Mouse (Mus musculus): ENCODE data around the gene Ms4a4a. TPM values are rescaled to one million over a fixed set of nuclear protein-coding genes. Genes with fewer than 3 reads are reported as not detected.
"Not testable (repeated sequence)": the region's sequence is repeated elsewhere in the genome, so short reads cannot be mapped to it uniquely, and the experiment has no call there.

Ms4a4a gene
- polyA plus RNA-seq, 1 experiment, result not detected

DNA sequence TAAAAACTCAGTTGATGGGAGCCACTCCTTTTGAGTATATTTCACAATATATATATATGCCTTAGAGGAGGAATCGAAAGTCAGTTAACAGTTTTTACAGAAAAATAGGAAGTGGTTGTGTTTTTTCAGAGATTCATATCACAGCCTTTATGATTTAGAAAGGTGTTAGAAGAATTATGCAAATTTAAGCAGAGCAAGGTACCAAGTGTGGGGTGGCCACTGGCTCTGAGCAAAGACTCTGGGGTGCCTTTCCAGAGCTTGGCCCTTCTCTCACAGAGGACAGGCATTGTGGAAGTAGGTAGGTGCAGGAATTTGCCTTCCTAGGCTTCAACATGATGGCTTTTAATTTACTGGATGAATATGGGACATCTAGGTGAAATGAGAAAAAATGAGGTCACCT, 36.3 kb downstream of the Ms4a4a start:
- Histone ChIP-seq H3K4me3 (no peak overlapping the region), H3ac (ENCODE audit: control insufficient read depth, insufficient read length) (no peak overlapping the region), H3K36me3 (ENCODE audit: control insufficient read depth, insufficient read depth) (no peaks in the 10 kb centered on the region), H3K79me2 (ENCODE audit: control insufficient read depth, insufficient read depth) (no peaks in the 10 kb centered on the region), H3K27me3 (ENCODE audit: control insufficient read depth, insufficient read depth, insufficient read length) (no peaks in the 10 kb centered on the region), H3K4me2 (ENCODE audit: low read depth) (no peak overlapping the region)
- TF ChIP-seq MAX (IDR thresholded peaks at IDR 0.05; ENCODE audit: low read depth) (no peak), REST (IDR thresholded peaks at IDR 0.05; ENCODE audit: insufficient read depth, insufficient read length) (no peak), MYOD1 (IDR thresholded peaks at IDR 0.05; ENCODE audit: control insufficient read depth in 1 of 3, insufficient read length in 2 of 3, low read depth in 2 of 3) (no peak)

DNA sequence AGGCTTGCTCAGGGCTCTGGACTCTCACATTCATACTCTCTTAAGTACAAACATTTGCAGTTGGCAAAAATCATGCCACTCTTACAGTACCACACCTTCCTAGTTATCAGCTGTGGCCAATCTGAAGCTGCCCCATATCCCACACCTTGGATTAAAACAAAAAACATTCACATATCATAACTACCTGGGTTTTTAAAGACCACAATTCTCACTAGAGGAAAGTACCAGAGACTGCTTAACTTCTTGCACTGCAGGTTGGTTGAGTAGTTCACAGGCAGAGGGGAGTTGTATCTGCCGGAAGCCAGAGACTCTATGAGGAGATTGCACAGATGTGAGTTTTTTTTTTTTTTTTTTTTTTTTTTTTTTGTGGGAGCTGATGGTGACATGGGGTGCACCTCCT, 38.8 kb downstream of the Ms4a4a start:
- Histone ChIP-seq H3K4me2 (ENCODE audit: low read depth) (no peak overlapping the region), H3K27me3 (ENCODE audit: control insufficient read depth, insufficient read depth, insufficient read length) (no peaks in the 10 kb centered on the region), H3K36me3 (ENCODE audit: control insufficient read depth, insufficient read depth) (no peaks in the 10 kb centered on the region), H3K79me2 (ENCODE audit: control insufficient read depth, insufficient read depth) (no peaks in the 10 kb centered on the region), H3ac (ENCODE audit: control insufficient read depth, insufficient read length) (no peak overlapping the region), H3K4me3 (no peak overlapping the region)
- TF ChIP-seq SRF (IDR thresholded peaks at IDR 0.05; ENCODE audit: control insufficient read depth, insufficient read length, low read depth) (no peak), CEBPB (IDR thresholded peaks at IDR 0.05; ENCODE audit: insufficient read depth, poor library complexity, severe bottlenecking) (no peak), MYOD1 (IDR thresholded peaks at IDR 0.05; ENCODE audit: control insufficient read depth in 1 of 3, insufficient read length in 2 of 3, low read depth in 2 of 3) (no peak), TCF3 (IDR thresholded peaks at IDR 0.05; ENCODE audit: insufficient read length, low read depth) (no peak), POLR2AphosphoS2 (IDR thresholded peaks at IDR 0.05; ENCODE audit: insufficient read length, low read depth) (no peak), POLR2A (IDR thresholded peaks at IDR 0.05; ENCODE audit: insufficient read length, low read depth) (no peak)

DNA sequence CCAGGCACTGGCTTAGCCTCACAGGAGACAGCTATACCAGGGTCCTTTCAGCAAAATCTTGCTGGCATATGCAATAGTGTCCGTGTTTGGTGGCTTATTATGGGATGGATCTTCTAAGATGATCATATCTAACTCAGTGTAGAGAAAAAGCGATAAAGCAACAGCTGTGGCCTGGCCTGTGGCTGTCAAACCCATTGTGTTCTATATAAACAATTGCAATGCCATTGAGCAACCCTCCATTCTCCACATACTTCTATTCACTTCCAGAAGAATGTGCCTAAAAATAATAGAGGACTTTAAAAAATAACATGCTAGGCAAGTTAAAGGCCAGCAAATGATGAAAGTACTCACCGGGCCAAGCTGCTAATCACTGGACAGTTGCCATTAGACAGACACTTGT, 40.3 kb downstream of the Ms4a4a start:
- TF ChIP-seq MAX (IDR thresholded peaks at IDR 0.05; ENCODE audit: low read depth) (no peak), MYOD1 (IDR thresholded peaks at IDR 0.05; ENCODE audit: control insufficient read depth in 1 of 3, insufficient read length in 2 of 3, low read depth in 2 of 3) (no peak)
- Histone ChIP-seq H3K27me3 (ENCODE audit: control insufficient read depth, insufficient read depth, insufficient read length) (no peaks in the 10 kb centered on the region), H3K4me3 (no peak overlapping the region), H3ac (ENCODE audit: control insufficient read depth, insufficient read length) (no peak overlapping the region), H3K36me3 (ENCODE audit: control insufficient read depth, insufficient read depth) (no peaks in the 10 kb centered on the region), H3K4me2 (ENCODE audit: low read depth) (no peak overlapping the region), H3K79me2 (ENCODE audit: control insufficient read depth, insufficient read depth) (no peaks in the 10 kb centered on the region)

DNA sequence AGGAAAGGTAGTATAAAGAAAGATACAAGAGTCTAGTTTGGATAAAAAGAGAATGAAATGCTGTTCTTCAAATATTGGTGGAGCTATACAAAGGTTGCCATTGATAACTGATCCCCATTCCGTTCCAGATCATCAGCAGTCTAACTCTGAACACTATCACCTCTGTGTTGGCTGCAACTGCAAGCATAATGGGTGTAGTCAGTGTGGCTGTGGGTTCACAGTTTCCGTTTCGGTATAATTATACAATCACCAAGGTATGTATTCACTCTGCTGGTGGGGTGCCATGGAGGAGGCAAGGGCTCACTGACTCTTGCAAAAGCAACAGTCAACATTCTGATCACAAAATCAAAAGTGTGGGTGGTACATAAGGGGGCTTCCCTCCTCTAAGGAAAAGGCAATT, 43.5 kb downstream of the Ms4a4a start:
- not testable (repeated sequence) for H3K79me2 ChIP-seq (ENCODE audit: control insufficient read depth, insufficient read depth); H3ac ChIP-seq (ENCODE audit: control insufficient read depth, insufficient read length); H3K36me3 ChIP-seq (ENCODE audit: control insufficient read depth, insufficient read depth); H3K27me3 ChIP-seq (ENCODE audit: control insufficient read depth, insufficient read depth, insufficient read length); H3K4me2 ChIP-seq (ENCODE audit: low read depth); H3K4me3 ChIP-seq

DNA sequence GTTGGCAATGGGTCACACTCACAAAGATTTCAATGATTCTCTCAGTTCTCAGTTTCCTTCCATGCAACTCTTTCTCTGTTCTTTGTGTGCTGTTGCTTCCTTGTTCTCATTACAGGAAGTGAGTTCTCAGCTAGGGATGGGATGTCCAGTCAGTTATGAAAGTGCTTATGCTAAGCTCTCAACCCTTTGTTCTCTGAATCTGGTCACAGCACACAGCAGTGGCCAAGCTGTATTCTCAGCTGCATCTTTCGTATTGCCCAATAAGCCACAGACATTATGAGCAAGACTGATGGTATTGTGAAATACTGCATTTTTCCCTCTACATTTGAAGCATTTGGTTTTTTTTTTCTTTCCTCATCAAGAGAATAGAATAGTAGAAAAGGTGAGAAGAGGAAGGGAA, 55.9 kb downstream of the Ms4a4a start:
- not testable (repeated sequence) for H3K4me2 ChIP-seq (ENCODE audit: low read depth); H3ac ChIP-seq (ENCODE audit: control insufficient read depth, insufficient read length); H3K79me2 ChIP-seq (ENCODE audit: control insufficient read depth, insufficient read depth); H3K36me3 ChIP-seq (ENCODE audit: control insufficient read depth, insufficient read depth); H3K27me3 ChIP-seq (ENCODE audit: control insufficient read depth, insufficient read depth, insufficient read length); H3K4me3 ChIP-seq

DNA sequence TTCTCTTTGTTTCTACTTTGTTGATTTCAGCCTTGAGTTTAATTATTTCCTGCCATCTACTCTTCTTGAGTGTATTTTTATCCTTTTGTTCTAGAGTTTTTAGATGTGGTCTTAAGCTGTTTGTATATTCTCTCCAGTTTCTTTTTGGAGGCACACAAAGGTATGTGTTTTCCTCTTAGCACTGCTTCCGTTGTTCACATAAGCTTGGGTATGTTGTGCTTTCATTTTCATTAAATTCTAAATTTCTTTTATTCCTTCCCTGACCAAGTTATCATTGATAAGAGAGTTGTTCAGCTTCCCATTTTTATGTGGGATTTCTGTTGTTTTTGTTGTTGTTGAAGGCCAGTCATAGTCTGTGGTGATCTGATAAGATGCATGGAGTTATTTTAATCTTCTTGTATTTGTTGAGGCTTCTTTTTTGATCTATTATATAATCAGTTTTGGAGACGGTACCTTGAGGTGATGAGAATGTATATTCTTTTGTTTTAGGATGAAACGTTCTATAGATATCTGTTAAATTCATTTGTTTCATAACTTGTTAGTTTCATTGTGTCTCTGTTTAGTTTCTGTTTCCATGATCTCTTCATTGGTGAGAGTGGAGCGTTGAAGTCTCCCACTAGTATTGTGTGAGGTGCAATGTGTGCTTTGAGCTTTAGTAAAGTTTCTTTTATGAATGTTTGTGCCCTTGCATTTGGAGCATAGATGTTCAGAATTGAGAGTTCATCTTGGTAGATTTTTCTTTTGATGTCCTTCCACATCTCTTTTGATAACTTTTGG, 59.9 kb downstream of the Ms4a4a start:
- TF ChIP-seq E2F4 (IDR thresholded peaks at IDR 0.05; ENCODE audit: insufficient read depth) (no peak), CEBPB (IDR thresholded peaks at IDR 0.05; ENCODE audit: insufficient read depth, poor library complexity, severe bottlenecking) (no peak), TCF12 (IDR thresholded peaks at IDR 0.05; ENCODE audit: insufficient read depth, poor library complexity, severe bottlenecking) (no peak), TCF3 (IDR thresholded peaks at IDR 0.05; ENCODE audit: insufficient read length, low read depth) (no peak), POLR2AphosphoS2 (IDR thresholded peaks at IDR 0.05; ENCODE audit: insufficient read length, low read depth) (no peak), MYOD1 (IDR thresholded peaks at IDR 0.05; ENCODE audit: control insufficient read depth in 1 of 3, insufficient read length in 2 of 3, low read depth in 2 of 3) (no peak), SRF (IDR thresholded peaks at IDR 0.05; ENCODE audit: control insufficient read depth, insufficient read length, low read depth) (no peak), MAX (IDR thresholded peaks at IDR 0.05; ENCODE audit: low read depth) (no peak), USF1 (IDR thresholded peaks at IDR 0.05; ENCODE audit: low read depth) (no peak), POLR2A (IDR thresholded peaks at IDR 0.05; ENCODE audit: insufficient read length, low read depth) (no peak), REST (IDR thresholded peaks at IDR 0.05; ENCODE audit: insufficient read depth, insufficient read length) (no peak), MYOG (IDR thresholded peaks at IDR 0.05; ENCODE audit: control insufficient read depth in 1 of 3, insufficient read depth in 1 of 3, insufficient read length in 2 of 3, low read depth in 2 of 3) (no peak)
- H3K4me2 ChIP-seq (ENCODE audit: low read depth), result no peak overlapping the region
- no peaks in the 10 kb centered on the region for H3K27me3 ChIP-seq (ENCODE audit: control insufficient read depth, insufficient read depth, insufficient read length)
- no peaks in the 10 kb centered on the region for H3K79me2 ChIP-seq (ENCODE audit: control insufficient read depth, insufficient read depth)
- no peak overlapping the region for H3ac ChIP-seq (ENCODE audit: control insufficient read depth, insufficient read length)
- H3K36me3 ChIP-seq (ENCODE audit: control insufficient read depth, insufficient read depth), result no peaks in the 10 kb centered on the region
- H3K4me3 ChIP-seq, result no peak overlapping the region

Other genes with a start within 250 kb of the Ms4a4a start
- not detected for gene 1700017D01Rik, start 244.6 kb upstream of the Ms4a4a start, polyA plus RNA-seq (2012; fragmentation: generic; extraction: Trizol)
- gene 1700025F22Rik, start 210.2 kb upstream of the Ms4a4a start, polyA plus RNA-seq (2012; fragmentation: generic; extraction: Trizol), result not detected
- not detected for gene Ms4a13, start 178.8 kb upstream of the Ms4a4a start, polyA plus RNA-seq (2012; fragmentation: generic; extraction: Trizol)
- not detected for gene Ms4a12, start 143.1 kb upstream of the Ms4a4a start, polyA plus RNA-seq (2012; fragmentation: generic; extraction: Trizol)
- gene Ms4a1, start 109.3 kb upstream of the Ms4a4a start, polyA plus RNA-seq (2012; fragmentation: generic; extraction: Trizol), result not detected
- not detected for gene Ms4a5, start 91.7 kb upstream of the Ms4a4a start, polyA plus RNA-seq (2012; fragmentation: generic; extraction: Trizol)
- gene Ms4a14, start 61.1 kb upstream of the Ms4a4a start, polyA plus RNA-seq (2012; fragmentation: generic; extraction: Trizol), result not detected
- not detected for gene Ms4a7, start 39.4 kb upstream of the Ms4a4a start, polyA plus RNA-seq (2012; fragmentation: generic; extraction: Trizol)
- gene Ms4a4c, start 29.2 kb downstream of the Ms4a4a start, polyA plus RNA-seq (2012; fragmentation: generic; extraction: Trizol), result not detected
- not detected for gene Ms4a4b, start 68.0 kb downstream of the Ms4a4a start, polyA plus RNA-seq (2012; fragmentation: generic; extraction: Trizol)
- gene Ms4a6c, start 93.8 kb downstream of the Ms4a4a start, polyA plus RNA-seq (2012; fragmentation: generic; extraction: Trizol), result not detected
- gene Gm8369, start 110.4 kb downstream of the Ms4a4a start, polyA plus RNA-seq (2012; fragmentation: generic; extraction: Trizol), result not detected
- gene Ms4a6b, start 141.0 kb downstream of the Ms4a4a start, polyA plus RNA-seq (2012; fragmentation: generic; extraction: Trizol), result not detected
- gene Ms4a4d, start 161.3 kb downstream of the Ms4a4a start, polyA plus RNA-seq (2012; fragmentation: generic; extraction: Trizol), result 0.08 TPM
- 0.08 TPM for gene Ms4a6d, start 229.3 kb downstream of the Ms4a4a start, polyA plus RNA-seq (2012; fragmentation: generic; extraction: Trizol)
- not detected for gene Ms4a2, start 248.2 kb downstream of the Ms4a4a start, polyA plus RNA-seq (2012; fragmentation: generic; extraction: Trizol)